Mouse (Mus musculus): ENCODE results near the gene Prkn.

GRCm38 (mm10) chr17:11573666-11574065 is 733.5 kb downstream of the Prkn start:
- TF ChIP-seq CTCF (IDR thresholded peaks at IDR 0.05; ENCODE audit: low read depth, low read length) (no peak), GATA1 (IDR thresholded peaks at IDR 0.05; ENCODE audit: borderline replicate concordance, low read length) (no peak)

Measured in G1E (cell line).